Mouse (Mus musculus): ENCODE measurements around the gene Wtip.
"Not testable (repeated sequence)": the region's sequence is repeated elsewhere in the genome, so short reads cannot be mapped to it uniquely, and the experiment has no call there.

Wtip gene

DNA sequence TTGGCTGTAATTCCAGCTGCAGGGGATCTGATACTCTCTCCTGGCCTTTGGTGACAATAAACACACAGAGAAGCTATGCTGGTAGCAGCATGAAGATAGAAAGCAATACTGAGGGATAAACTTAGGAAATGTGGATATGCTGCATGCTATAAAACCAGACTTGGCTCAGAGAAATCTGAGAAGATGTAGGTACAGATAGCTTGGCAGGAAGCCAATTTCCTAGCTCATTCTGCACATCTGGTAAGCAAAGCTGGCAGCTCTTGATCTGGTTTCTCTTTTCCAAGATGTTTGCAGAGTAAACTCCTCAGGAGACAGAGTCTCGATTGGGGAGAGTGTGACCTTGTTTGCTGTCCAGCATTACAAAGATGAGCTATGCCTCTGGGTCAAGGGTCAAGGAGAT is 12.4 kb downstream of the Wtip start:
- CTCF ChIA-PET = not testable (repeated sequence)

DNA sequence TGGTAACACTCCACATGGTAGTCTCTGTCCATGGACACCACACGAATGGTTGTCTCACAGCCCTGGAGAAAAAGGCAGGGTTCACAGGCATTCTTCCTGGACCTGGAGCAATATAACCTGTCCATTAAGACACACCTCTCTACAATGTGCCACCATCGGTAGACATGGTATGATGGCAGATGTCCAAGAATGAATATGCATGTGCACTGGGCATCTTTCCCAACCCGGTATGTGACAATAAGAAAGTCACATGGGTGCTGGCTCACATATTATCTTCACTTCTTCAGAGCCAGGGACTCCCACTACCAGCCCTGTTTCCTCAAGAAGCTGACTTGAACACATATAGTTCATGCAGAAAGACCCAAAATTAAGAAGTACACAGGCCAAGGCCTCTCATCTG is 16.5 kb downstream of the Wtip start:
- CTCF ChIA-PET = no interaction called here

DNA sequence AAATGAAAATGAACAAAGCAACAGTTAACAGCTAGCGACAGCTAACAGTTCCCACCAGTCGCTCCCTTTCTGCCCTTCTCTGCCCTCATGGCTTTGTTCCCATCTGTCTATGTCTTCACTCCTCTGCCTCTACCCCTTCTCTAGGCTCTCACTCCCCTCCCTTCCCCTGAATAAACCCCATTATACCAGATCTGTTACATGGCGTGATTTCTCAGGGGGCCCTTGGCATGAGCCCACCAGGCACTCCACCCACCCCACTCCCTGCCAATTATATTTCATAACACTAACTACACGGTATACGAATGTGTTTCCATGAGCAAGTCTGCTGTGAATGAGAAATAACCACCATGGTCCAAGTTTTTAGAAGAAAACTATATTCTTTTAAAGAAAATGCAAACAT is 23.9 kb downstream of the Wtip start:
- CTCF ChIA-PET = no interaction called here

DNA sequence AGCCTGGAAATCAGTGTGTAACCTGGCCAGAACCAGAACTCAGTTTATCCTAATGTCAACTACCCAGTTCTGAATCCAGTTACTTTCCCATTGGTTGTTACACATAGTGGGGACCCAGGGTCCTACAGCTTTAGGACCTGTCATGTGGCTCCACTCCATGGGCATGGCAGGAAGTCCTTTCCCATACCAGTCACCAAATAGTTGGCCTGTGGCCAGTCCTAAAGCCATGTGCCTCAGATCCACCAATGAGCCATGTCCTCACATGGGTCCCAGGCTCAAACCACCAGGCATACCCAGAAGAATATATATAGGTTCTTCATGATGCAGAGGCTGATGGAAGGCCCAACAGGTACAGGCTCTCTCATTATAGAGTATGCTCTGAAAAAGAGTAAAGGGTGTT is 31.8 kb downstream of the Wtip start:
- CTCF ChIA-PET = no interaction called here

DNA sequence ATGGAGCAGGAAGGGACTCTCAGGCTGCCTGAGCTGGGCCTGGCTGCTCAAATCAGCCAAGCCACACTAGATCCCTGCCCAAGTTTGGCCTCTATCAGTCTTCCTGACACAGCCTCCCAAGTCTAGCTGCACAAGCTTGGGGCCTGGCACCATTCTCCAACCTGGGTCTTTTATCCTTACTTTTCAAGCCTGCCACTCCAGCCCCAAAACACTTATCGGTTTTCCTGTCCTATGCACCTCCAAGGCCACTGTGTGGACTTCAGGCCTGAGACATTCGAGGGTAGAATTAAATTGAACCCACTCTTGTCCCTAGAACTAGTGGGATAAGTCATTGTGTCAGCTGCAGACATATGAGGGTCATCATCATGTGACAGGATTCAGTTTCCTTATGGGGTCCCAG is 33.1 kb downstream of the Wtip start:
- CTCF ChIA-PET = no interaction called here

DNA sequence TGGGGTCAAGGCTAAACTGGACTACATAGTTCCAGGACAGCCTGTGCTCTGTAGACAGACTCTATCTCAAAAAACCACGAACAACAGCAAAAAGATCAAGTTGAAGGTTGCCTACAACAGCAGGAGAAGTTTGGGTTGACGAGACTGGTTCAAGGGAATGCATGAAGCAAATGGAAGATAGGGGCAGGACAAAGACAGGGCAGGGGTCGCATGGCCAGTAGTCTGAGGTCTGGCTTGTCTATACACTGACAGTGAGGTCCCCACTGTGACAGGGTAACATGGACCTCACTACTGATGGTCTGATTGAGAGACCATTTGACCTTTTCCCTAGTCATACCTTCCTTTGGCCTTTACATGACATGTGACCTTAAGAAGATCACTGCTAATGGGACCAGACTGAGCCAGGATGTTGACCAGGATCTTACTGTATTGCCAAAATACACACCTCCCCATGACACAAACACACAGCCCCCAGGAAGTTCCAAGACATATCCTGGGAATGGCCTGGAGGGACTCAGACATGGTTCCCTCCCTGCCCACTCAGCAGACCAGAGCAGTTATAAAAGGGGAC is 38.1 kb downstream of the Wtip start, which contains the start of gene Scgb1b30:
Scgb1b30 (plus strand) TSS at position 521 of the 571 bp plus-strand sequence.
- CTCF ChIA-PET = no interaction called here

DNA sequence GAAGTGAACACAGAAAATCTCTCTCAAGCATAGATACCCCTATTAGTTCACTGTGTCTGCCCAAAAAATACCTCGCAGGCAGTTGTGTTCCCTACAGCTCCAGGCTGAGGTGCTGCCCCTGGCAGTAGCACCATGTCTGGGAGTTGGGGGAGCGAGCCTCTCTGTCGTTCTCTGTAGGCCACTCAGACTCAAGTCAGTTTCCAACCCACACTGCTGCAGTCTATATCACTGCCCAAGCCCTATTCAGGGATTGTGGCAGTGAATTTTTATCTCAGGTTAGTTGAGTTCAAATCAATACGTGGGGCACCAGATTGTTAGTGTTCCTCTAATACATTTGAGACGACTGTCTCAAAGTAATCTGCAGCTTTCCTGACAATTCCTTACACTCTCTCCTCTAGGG is 64.9 kb downstream of the Wtip start:
- CTCF ChIA-PET = not testable (repeated sequence)
